Mouse (Mus musculus) myocyte (in vitro differentiated cells): ENCODE data around the gene Mapk8ip2. TPM values are rescaled to one million over a fixed set of nuclear protein-coding genes. Genes with fewer than 3 reads are reported as not detected.

Experiments used
- H3K27me3 ChIP-seq: one replicate; pipeline ENCODE4 v1.6.1; 2011; ENCODE audit not compliant: control insufficient read depth, insufficient read depth, insufficient read length
- H3K36me3 ChIP-seq: one replicate; pipeline ENCODE4 v1.6.1; 2011; ENCODE audit not compliant: control insufficient read depth, insufficient read depth
- H3K4me2 ChIP-seq: one replicate; pipeline ENCODE4 v1.6.1; 2011; ENCODE audit warnings: low read depth, control low read depth
- H3K4me3 ChIP-seq: one replicate; pipeline ENCODE4 v1.5.1; 2011; ENCODE audit warnings: mild to moderate bottlenecking, control low read depth, moderate library complexity
- H3K79me2 ChIP-seq: one replicate; pipeline ENCODE4 v1.6.1; 2011; ENCODE audit not compliant: control insufficient read depth, insufficient read depth
- H3ac ChIP-seq: one replicate; pipeline ENCODE4 v1.6.1; 2011; ENCODE audit not compliant: control insufficient read depth, insufficient read length
- CEBPB ChIP-seq: IDR thresholded peaks from 2 replicates; pipeline ENCODE4 v1.6.1; 2011; ENCODE audit warnings: mild to moderate bottlenecking, moderate library complexity; ENCODE audit not compliant: poor library complexity, insufficient read depth, severe bottlenecking
- E2F4 ChIP-seq: IDR thresholded peaks from one replicate; pipeline ENCODE4 v1.6.1; 2011; ENCODE audit warnings: mild to moderate bottlenecking, control low read depth, moderate library complexity; ENCODE audit not compliant: insufficient read depth
- MAX ChIP-seq: IDR thresholded peaks from one replicate; pipeline ENCODE4 v1.6.1; 2011; ENCODE audit warnings: low read depth, mild to moderate bottlenecking, control low read depth
- MYOD1 ChIP-seq, 3 experiments: IDR thresholded peaks; one replicate each; pipeline ENCODE4 v1.6.1; 2011; ENCODE audit warnings: control low read depth in 2 of 3, low read depth in 2 of 3, mild to moderate bottlenecking in 2 of 3, moderate library complexity in 1 of 3; ENCODE audit not compliant: insufficient read length in 2 of 3, control insufficient read depth in 1 of 3
- MYOG ChIP-seq, 3 experiments: IDR thresholded peaks; one replicate each; pipeline ENCODE4 v1.6.1; 2011; ENCODE audit warnings: control low read depth in 2 of 3, low read depth in 2 of 3, mild to moderate bottlenecking in 2 of 3; ENCODE audit not compliant: insufficient read length in 2 of 3, control insufficient read depth in 1 of 3, insufficient read depth in 1 of 3
- POLR2A ChIP-seq: IDR thresholded peaks from one replicate; pipeline ENCODE4 v1.6.1; 2011; ENCODE audit warnings: low read depth, mild to moderate bottlenecking, control low read depth, moderate library complexity; ENCODE audit not compliant: insufficient read length
- POLR2AphosphoS2 ChIP-seq: IDR thresholded peaks from one replicate; pipeline ENCODE4 v1.6.1; 2011; ENCODE audit warnings: low read depth, control low read depth; ENCODE audit not compliant: insufficient read length
- REST ChIP-seq: IDR thresholded peaks from one replicate; pipeline ENCODE4 v1.6.1; 2011; ENCODE audit warnings: mild to moderate bottlenecking, control low read depth, moderate library complexity; ENCODE audit not compliant: insufficient read depth, insufficient read length
- SRF ChIP-seq: IDR thresholded peaks from one replicate; pipeline ENCODE4 v1.6.1; 2011; ENCODE audit warnings: low read depth; ENCODE audit not compliant: control insufficient read depth, insufficient read length
- TCF12 ChIP-seq: IDR thresholded peaks from one replicate; pipeline ENCODE4 v1.6.1; 2011; ENCODE audit warnings: mild to moderate bottlenecking, control low read depth; ENCODE audit not compliant: poor library complexity, insufficient read depth, severe bottlenecking
- TCF3 ChIP-seq: IDR thresholded peaks from one replicate; pipeline ENCODE4 v1.6.1; 2011; ENCODE audit warnings: low read depth, control low read depth; ENCODE audit not compliant: insufficient read length
- USF1 ChIP-seq: IDR thresholded peaks from one replicate; pipeline ENCODE4 v1.6.1; 2011; ENCODE audit warnings: low read depth, mild to moderate bottlenecking, control low read depth, moderate library complexity
- polyA plus RNA-seq: library from polyadenylated mRNA; unstranded; fragments of >200 nt; fragmentation: generic; extraction: Trizol; gene quantifications from one replicate; pipeline ENCODE4 v1.2.1, GENCODE M21; 2012; ENCODE audit warnings: missing spikeins

Mapk8ip2 gene
- polyA plus RNA-seq, 1 experiment: 0.01 TPM

- Histone ChIP-seq H3K36me3 (no peaks in the 10 kb centered on the region), H3K4me3 (no peak overlapping the region), H3K4me2 (no peak overlapping the region), H3ac (no peak overlapping the region), H3K79me2 (no peaks in the 10 kb centered on the region), H3K27me3 (peaks cover 10% of the 10 kb centered on the region)
- TF ChIP-seq TCF12 (no peak), SRF (no peak), MYOD1 (IDR thresholded peaks at IDR 0.05; ENCODE audit: control insufficient read depth in 1 of 3, insufficient read length in 2 of 3, low read depth in 2 of 3) (no peak), MAX (no peak), POLR2A (no peak), USF1 (no peak), TCF3 (no peak), POLR2AphosphoS2 (no peak)
These were observed 47.6 kb downstream of the Mapk8ip2 start for GRCm38 (mm10) chr15:89501321-89501720.

- no peaks in the 10 kb centered on the region for H3K36me3 ChIP-seq
- H3K4me2 ChIP-seq: no peak overlapping the region
- no peaks in the 10 kb centered on the region for H3K79me2 ChIP-seq
- H3ac ChIP-seq: no peak overlapping the region
- no peaks in the 10 kb centered on the region for H3K27me3 ChIP-seq
- no peak for TF ChIP-seq MYOG (IDR thresholded peaks at IDR 0.05; ENCODE audit: control insufficient read depth in 1 of 3, insufficient read depth in 1 of 3, insufficient read length in 2 of 3, low read depth in 2 of 3)
- TF ChIP-seq MYOD1 (IDR thresholded peaks at IDR 0.05; ENCODE audit: control insufficient read depth in 1 of 3, insufficient read length in 2 of 3, low read depth in 2 of 3): no peak
- no peak for TF ChIP-seq CEBPB
- no peak for TF ChIP-seq SRF
- no peak for TF ChIP-seq TCF3
- TF ChIP-seq E2F4: no peak
- no peak for TF ChIP-seq POLR2AphosphoS2
- H3K4me3 ChIP-seq: no peak overlapping the region
These were observed 51.1 kb downstream of the Mapk8ip2 start for GRCm38 (mm10) chr15:89504838-89505237.

- Histone ChIP-seq H3K79me2 (no peaks in the 10 kb centered on the region), H3ac (no peak overlapping the region), H3K4me2 (no peak overlapping the region), H3K27me3 (peaks cover 4% of the 10 kb centered on the region), H3K36me3 (no peaks in the 10 kb centered on the region), H3K4me3 (no peak overlapping the region)
- TF ChIP-seq TCF12 (no peak), MAX (no peak), SRF (no peak), REST (no peak), USF1 (no peak), TCF3 (no peak), POLR2A (no peak), MYOG (IDR thresholded peaks at IDR 0.05; ENCODE audit: control insufficient read depth in 1 of 3, insufficient read depth in 1 of 3, insufficient read length in 2 of 3, low read depth in 2 of 3) (no peak), CEBPB (no peak), E2F4 (no peak), POLR2AphosphoS2 (no peak), MYOD1 (IDR thresholded peaks at IDR 0.05; ENCODE audit: control insufficient read depth in 1 of 3, insufficient read length in 2 of 3, low read depth in 2 of 3) (no peak)
These were observed 54.0 kb downstream of the Mapk8ip2 start for GRCm38 (mm10) chr15:89507751-89508150.

GRCm38 (mm10) chr15:89512679-89513078, 59.0 kb downstream of the Mapk8ip2 start:
- no peaks in the 10 kb centered on the region for H3K36me3 ChIP-seq
- peaks cover 4% of the 10 kb centered on the region for H3K27me3 ChIP-seq
- no peak overlapping the region for H3K4me3 ChIP-seq
- no peak overlapping the region for H3ac ChIP-seq
- H3K79me2 ChIP-seq: no peaks in the 10 kb centered on the region
- TF ChIP-seq POLR2A: no peak
- no peak for TF ChIP-seq CEBPB
- TF ChIP-seq E2F4: no peak
- no peak for TF ChIP-seq MYOD1 (IDR thresholded peaks at IDR 0.05; ENCODE audit: control insufficient read depth in 1 of 3, insufficient read length in 2 of 3, low read depth in 2 of 3)
- no peak for TF ChIP-seq TCF3
- H3K4me2 ChIP-seq: no peak overlapping the region

Other genes with a start within 250 kb of the Mapk8ip2 start
- gene Ppp6r2, start 242.4 kb upstream of the Mapk8ip2 start, polyA plus RNA-seq: 43.6 TPM
- 222 TPM for gene Sbf1, start 138.6 kb upstream of the Mapk8ip2 start, polyA plus RNA-seq
- 71.1 TPM for gene Adm2, start 131.2 kb upstream of the Mapk8ip2 start, polyA plus RNA-seq
- 0.04 TPM for gene Miox, start 119.5 kb upstream of the Mapk8ip2 start, polyA plus RNA-seq
- gene Lmf2, start 98.3 kb upstream of the Mapk8ip2 start, polyA plus RNA-seq: 96.5 TPM
- 182 TPM for gene Ncaph2, start 98.2 kb upstream of the Mapk8ip2 start, polyA plus RNA-seq
- gene Sco2, start 80.1 kb upstream of the Mapk8ip2 start, polyA plus RNA-seq: 28.0 TPM
- gene Tymp, start 76.9 kb upstream of the Mapk8ip2 start, polyA plus RNA-seq: 4.1 TPM
- not detected for gene Odf3b, start 74.6 kb upstream of the Mapk8ip2 start, polyA plus RNA-seq
- not detected for gene Klhdc7b, start 69.0 kb upstream of the Mapk8ip2 start, polyA plus RNA-seq
- gene Syce3, start 43.4 kb upstream of the Mapk8ip2 start, polyA plus RNA-seq: not detected
- 5.9 TPM for gene Cpt1b, start 28.1 kb upstream of the Mapk8ip2 start, polyA plus RNA-seq
- gene C730034F03Rik, start 24.3 kb upstream of the Mapk8ip2 start, polyA plus RNA-seq: 0.80 TPM
- gene Gm44502, start 24.2 kb upstream of the Mapk8ip2 start, polyA plus RNA-seq: 0.11 TPM
- gene Chkb, start 24.0 kb upstream of the Mapk8ip2 start, polyA plus RNA-seq: 35.6 TPM
- 33.2 TPM for gene Arsa, start 23.5 kb downstream of the Mapk8ip2 start, polyA plus RNA-seq
- gene Shank3, start 45.7 kb downstream of the Mapk8ip2 start, polyA plus RNA-seq: 1.4 TPM
- not detected for gene Acr, start 114.4 kb downstream of the Mapk8ip2 start, polyA plus RNA-seq
- gene Rabl2, start 138.0 kb downstream of the Mapk8ip2 start, polyA plus RNA-seq: 13.9 TPM